Mouse (Mus musculus): ENCODE results near the gene Stk11.

DNA sequence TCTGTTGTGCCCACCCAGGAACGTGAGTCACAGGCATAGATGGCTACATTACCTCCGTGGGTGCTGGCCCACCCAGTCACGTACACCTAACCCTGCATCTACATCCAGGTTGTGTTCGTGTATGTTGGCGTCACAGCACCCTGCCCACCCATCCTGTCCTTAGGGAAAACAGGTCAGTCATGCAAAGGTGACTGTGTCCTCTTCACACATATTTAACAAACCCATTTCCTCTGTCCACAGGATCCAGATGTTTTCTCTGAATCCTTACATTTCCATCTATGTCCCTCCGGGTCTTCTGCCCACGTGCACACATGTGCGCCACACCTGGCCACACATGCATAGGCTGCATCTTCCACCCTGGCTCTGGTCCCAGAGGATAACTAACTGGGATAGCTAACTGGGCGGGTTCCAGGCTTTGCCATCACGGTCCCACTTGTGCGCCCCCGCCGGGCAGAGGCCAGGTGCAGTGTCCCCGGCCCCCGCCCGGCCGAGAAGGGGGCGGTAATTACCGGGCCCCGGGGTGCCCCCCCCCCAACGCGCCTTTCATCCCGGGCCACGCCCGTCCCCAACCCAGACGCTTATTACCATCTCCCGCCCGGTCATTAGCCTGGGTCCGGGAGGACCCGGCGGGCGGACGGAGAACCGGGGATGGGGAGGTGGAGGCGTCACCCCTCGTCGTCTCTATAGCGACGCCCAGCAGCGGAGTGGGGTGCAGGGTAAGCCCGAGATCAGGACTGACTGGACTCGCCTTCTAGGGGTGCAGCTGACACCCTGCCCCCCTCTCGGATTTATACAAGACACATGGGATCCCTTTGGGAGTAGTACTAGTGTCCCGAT lies 48.8 kb downstream of the Stk11 start:
- TF ChIP-seq MAFK (IDR thresholded peaks at IDR 0.05; ENCODE audit: insufficient read depth, low read depth, low read length): no peak
- TF ChIP-seq CHD2 (IDR thresholded peaks at IDR 0.05; ENCODE audit: low read depth, low read length): no peak
